Mouse (Mus musculus): Measurements from ENCODE around the gene Sgpp2.

The Sgpp2 gene

GRCm38 (mm10) chr1:78399755-78400154 is 89.6 kb downstream of the Sgpp2 start:
- no peak for DNase-seq (ENCODE audit: low read depth, low spot score)

GRCm38 (mm10) chr1:78401413-78401812 is 91.3 kb downstream of the Sgpp2 start:
- DNase-seq (ENCODE audit: low read depth, low spot score), result no peak

- DNase-seq (ENCODE audit: low read depth, low spot score), result no peak
Measured at GRCm38 (mm10) chr1:78409396-78409795, 99.3 kb downstream of the Sgpp2 start.

- no peak for DNase-seq (ENCODE audit: low read depth, low spot score)
Measured at GRCm38 (mm10) chr1:78412668-78413067, 102.5 kb downstream of the Sgpp2 start.

- no peak for DNase-seq (ENCODE audit: low read depth, low spot score)
Measured at GRCm38 (mm10) chr1:78414421-78414820, 104.3 kb downstream of the Sgpp2 start.

GRCm38 (mm10) chr1:78417154-78417911 is 107.2 kb downstream of the Sgpp2 start:
- DNase-seq (ENCODE audit: low read depth, low spot score), result no peak

GRCm38 (mm10) chr1:78419593-78419992 is 109.4 kb downstream of the Sgpp2 start:
- DNase-seq (ENCODE audit: low read depth, low spot score), result peak; percentile 68

GRCm38 (mm10) chr1:78420271-78420670 is 110.1 kb downstream of the Sgpp2 start:
- DNase-seq (ENCODE audit: low read depth, low spot score), result no peak

GRCm38 (mm10) chr1:78421749-78422148 is 111.6 kb downstream of the Sgpp2 start:
- no peak for DNase-seq (ENCODE audit: low read depth, low spot score)

- no peak for DNase-seq (ENCODE audit: low read depth, low spot score)
Measured at GRCm38 (mm10) chr1:78422576-78422975, 112.4 kb downstream of the Sgpp2 start.

- no peak for DNase-seq (ENCODE audit: low read depth, low spot score)
Measured at GRCm38 (mm10) chr1:78424848-78425247, 114.7 kb downstream of the Sgpp2 start.

GRCm38 (mm10) chr1:78425309-78425708 is 115.2 kb downstream of the Sgpp2 start:
- no peak for DNase-seq (ENCODE audit: low read depth, low spot score)

GRCm38 (mm10) chr1:78425793-78426700 is 115.9 kb downstream of the Sgpp2 start:
- DNase-seq (ENCODE audit: low read depth, low spot score), result no peak

GRCm38 (mm10) chr1:78426841-78427240 is 116.7 kb downstream of the Sgpp2 start:
- DNase-seq (ENCODE audit: low read depth, low spot score), result no peak

- no peak for DNase-seq (ENCODE audit: low read depth, low spot score)
Measured at GRCm38 (mm10) chr1:78428851-78429250, 118.7 kb downstream of the Sgpp2 start.

- no peak for DNase-seq (ENCODE audit: low read depth, low spot score)
Measured at GRCm38 (mm10) chr1:78433472-78433871, 123.3 kb downstream of the Sgpp2 start.

- DNase-seq (ENCODE audit: low read depth, low spot score), result no peak
Measured at GRCm38 (mm10) chr1:78435967-78436366, 125.8 kb downstream of the Sgpp2 start.

GRCm38 (mm10) chr1:78436445-78436844 is 126.3 kb downstream of the Sgpp2 start:
- no peak for DNase-seq (ENCODE audit: low read depth, low spot score)

- no peak for DNase-seq (ENCODE audit: low read depth, low spot score)
Measured at GRCm38 (mm10) chr1:78437150-78437549, 127.0 kb downstream of the Sgpp2 start.

GRCm38 (mm10) chr1:78440716-78441115 is 130.6 kb downstream of the Sgpp2 start:
- no peak for DNase-seq (ENCODE audit: low read depth, low spot score)

- peak; percentile 62 for DNase-seq (ENCODE audit: low read depth, low spot score)
Measured at GRCm38 (mm10) chr1:78443056-78443455, 132.9 kb downstream of the Sgpp2 start.

GRCm38 (mm10) chr1:78446232-78446631 is 136.1 kb downstream of the Sgpp2 start:
- no peak for DNase-seq (ENCODE audit: low read depth, low spot score)

- DNase-seq (ENCODE audit: low read depth, low spot score), result no peak
Measured at GRCm38 (mm10) chr1:78446742-78447141, 136.6 kb downstream of the Sgpp2 start.
